In genomic region chr9:20641501-20641900, GRCm38 (mm10) we compare ENCODE assay signal across 8 mouse cellular contexts. TPM values are rescaled to one million over a fixed set of nuclear protein-coding genes. Genes with fewer than 3 reads are reported as not detected.
DNase-seq lines count a peak whose midpoint lies in the region; ATAC-seq and TF ChIP-seq lines count a peak whose summit lies in the region.

No protein-coding gene starts in this region.

- H3K36me3 ChIP-seq in heart, embryonic 14.5 days (ENCODE audit: control insufficient read depth, insufficient read depth, low read length), result peaks cover 33% of the 10 kb centered on the region
- H3K36me3 ChIP-seq in hindbrain, embryonic 15.5 days, result peaks cover 20% of the 10 kb centered on the region; the same call in 1 of the 2 replicates
- peaks cover 23% of the 10 kb centered on the region for H3K36me3 ChIP-seq in midbrain, postnatal 0 days (ENCODE audit: insufficient read depth, low read length)

- peak overlapping the region; percentile 99 for H3K4me2 ChIP-seq in heart, embryonic 14.5 days (ENCODE audit: low read length)
- H3K4me2 ChIP-seq in hindbrain, embryonic 15.5 days, result peak overlapping the region; percentile 95
- H3K4me2 ChIP-seq in midbrain, postnatal 0 days (ENCODE audit: low read depth, low read length, poor library complexity, severe bottlenecking), result peak overlapping the region; percentile 97

- intact Hi-C loops in heart, postnatal 10 days (cut with DNase I), result loop anchor here (10.0 kb wide), 2 partner anchors 177 to 1017 kb away; partner anchors contain the start of genes Zfp26 and Zfp317

- ATAC-seq in heart, embryonic 14.5 days (ENCODE audit: insufficient number of reproducible peaks, insufficient read depth, low FRiP score, low read depth), result no peak
- ATAC-seq in hindbrain, embryonic 15.5 days (ENCODE audit: low FRiP score, low read depth), result no peak
- ATAC-seq in midbrain, postnatal 0 days (ENCODE audit: low FRiP score), result no peak

- peak overlapping the region; percentile 90 to 96 for H3K4me3 ChIP-seq in heart, embryonic 14.5 days (ENCODE audit: control insufficient read depth in 1 of 2, insufficient read depth in 1 of 2, low read depth in 1 of 2, low read length in 2 of 2)
- H3K4me3 ChIP-seq in hindbrain, embryonic 15.5 days, result peak overlapping the region; percentile 84
- H3K4me3 ChIP-seq in midbrain, postnatal 0 days (ENCODE audit: low read depth, low read length), result peak overlapping the region; percentile 64

- peak overlapping the region in 1 of 2 experiments; percentile 98 for H3K27ac ChIP-seq in heart, embryonic 14.5 days (replicated peaks in 1 of 2; ENCODE audit: control insufficient read depth in 1 of 2, insufficient read depth in 1 of 2, low read depth in 2 of 2, low read length in 2 of 2)
- peak overlapping the region; percentile 95 for H3K27ac ChIP-seq in hindbrain, embryonic 15.5 days (replicated peaks)
- peak overlapping the region; percentile 72 for H3K27ac ChIP-seq in midbrain, postnatal 0 days (ENCODE audit: low read depth, low read length)

- WGBS in heart, embryonic 14.5 days, result 10% methylated on average over 6 of the region's 6 CpGs
- WGBS in hindbrain, embryonic 15.5 days, result 32% methylated on average over 6 of the region's 6 CpGs
- 29% methylated on average over 6 of the region's 6 CpGs for WGBS in midbrain, postnatal 0 days

- no peaks in the 10 kb centered on the region for H3K9me3 ChIP-seq in heart, embryonic 14.5 days (ENCODE audit: control insufficient read depth, low read length)
- no peaks in the 10 kb centered on the region for H3K9me3 ChIP-seq in hindbrain, embryonic 15.5 days
- no peaks in the 10 kb centered on the region for H3K9me3 ChIP-seq in midbrain, postnatal 0 days (ENCODE audit: low read length)

- H3K9ac ChIP-seq in heart, embryonic 14.5 days (ENCODE audit: low read length), result peak overlapping the region; percentile 98
- peak overlapping the region; percentile 90 for H3K9ac ChIP-seq in hindbrain, embryonic 15.5 days
- peak overlapping the region; percentile 74 for H3K9ac ChIP-seq in midbrain, postnatal 0 days (replicated peaks; ENCODE audit: low read length, poor library complexity, severe bottlenecking)

- TF ChIP-seq CTCF in midbrain, postnatal 0 days (IDR thresholded peaks at IDR 0.05), result no peak

- DNase-seq in heart, postnatal 10 days, result no peak
- DNase-seq in NIH3T3 (ENCODE audit: low read depth), result peak; percentile 36
- no peak for DNase-seq in midbrain, postnatal 0 days (ENCODE audit: low spot score)
- DNase-seq in cerebellum, postnatal 4 days (ENCODE audit: low spot score in 2 of 2), result no peak
- DNase-seq in left cerebral cortex, adult 11 months (ENCODE audit: low spot score), result no peak
- no peak for DNase-seq in retina, embryonic 14.5 days (ENCODE audit: low spot score)

- H3K4me1 ChIP-seq in heart, embryonic 14.5 days (ENCODE audit: control insufficient read depth in 2 of 2, insufficient read depth in 2 of 2, low read length in 2 of 2), result peaks cover 4 to 22% of the 10 kb centered on the region in 2 experiments
- peaks cover 40% of the 10 kb centered on the region for H3K4me1 ChIP-seq in hindbrain, embryonic 15.5 days (replicated peaks)
- peaks cover 9% of the 10 kb centered on the region; the same call in 1 of the 2 replicates for H3K4me1 ChIP-seq in midbrain, postnatal 0 days (ENCODE audit: insufficient read depth, low read length)

- no peaks in the 10 kb centered on the region for H3K27me3 ChIP-seq in heart, embryonic 14.5 days (ENCODE audit: control insufficient read depth, insufficient read depth, low read length)
- no peaks in the 10 kb centered on the region for H3K27me3 ChIP-seq in hindbrain, embryonic 15.5 days
- no peaks in the 10 kb centered on the region for H3K27me3 ChIP-seq in midbrain, postnatal 0 days (ENCODE audit: insufficient read depth, low read length)

RNA-seq across cellular contexts. Expression of gene Ubl5, which starts 1.2 kb away (rescaled TPM):
- 345 and 375 TPM in 2 replicates for polyA plus RNA-seq in heart, embryonic 14.5 days (2014; fragmentation: Nextera tagmentation; extraction: Ambion mirVana)
- total RNA-seq in heart, postnatal 10 days (2021), result 100 to 1,000 TPM; 221 to 248 TPM
- polyA plus RNA-seq in hindbrain, embryonic 15.5 days (2015; fragmentation: Nextera tagmentation; extraction: Ambion mirVana), result 441 and 476 TPM in 2 replicates
- 213 and 253 TPM in 2 replicates for total RNA-seq in midbrain, postnatal 0 days (2014; rRNA removed)
- polyA plus RNA-seq in midbrain, postnatal 0 days (2015; fragmentation: Nextera tagmentation; extraction: Ambion mirVana), result 498 and 531 TPM in 2 replicates

RNA-seq across cellular contexts. Expression of gene Fbxl12, which starts 3.1 kb away (rescaled TPM):
- 7.6 and 10.6 TPM in 2 replicates for polyA plus RNA-seq in heart, embryonic 14.5 days (2014; fragmentation: Nextera tagmentation; extraction: Ambion mirVana)
- total RNA-seq in heart, postnatal 10 days (2021), result 10 to 100 TPM; 14.3 to 17.3 TPM
- polyA plus RNA-seq in hindbrain, embryonic 15.5 days (2015; fragmentation: Nextera tagmentation; extraction: Ambion mirVana), result 13.8 TPM in 2 replicates
- 17.6 and 25.3 TPM in 2 replicates for total RNA-seq in midbrain, postnatal 0 days (2014; rRNA removed)
- 12.9 and 13.6 TPM in 2 replicates for polyA plus RNA-seq in midbrain, postnatal 0 days (2015; fragmentation: Nextera tagmentation; extraction: Ambion mirVana)

RNA-seq across cellular contexts. Expression of gene Pin1, which starts 10.4 kb away (rescaled TPM):
- 45.5 and 48.5 TPM in 2 replicates for polyA plus RNA-seq in heart, embryonic 14.5 days (2014; fragmentation: Nextera tagmentation; extraction: Ambion mirVana)
- total RNA-seq in heart, postnatal 10 days (2021), result 10 to 100 TPM; 18.7 to 18.8 TPM
- 66.0 and 66.3 TPM in 2 replicates for polyA plus RNA-seq in hindbrain, embryonic 15.5 days (2015; fragmentation: Nextera tagmentation; extraction: Ambion mirVana)
- 31.9 and 32.0 TPM in 2 replicates for total RNA-seq in midbrain, postnatal 0 days (2014; rRNA removed)
- polyA plus RNA-seq in midbrain, postnatal 0 days (2015; fragmentation: Nextera tagmentation; extraction: Ambion mirVana), result 60.3 and 67.1 TPM in 2 replicates
